Mouse (Mus musculus) spleen, adult 2 months (tissue): ENCODE measurements around the gene Ankrd53. TPM values are rescaled to one million over a fixed set of nuclear protein-coding genes. Genes with fewer than 3 reads are reported as not detected.
"Not testable (repeated sequence)": the region's sequence is repeated elsewhere in the genome, so short reads cannot be mapped to it uniquely, and the experiment has no call there.

Experiments
- DNase-seq, 2 experiments: peaks; one replicate each; pipeline versions ENCODE4 v3.0.0 to v3.0.0-alpha.2; 2012 to 2021; ENCODE audit warnings: low spot score in 2 of 2, low read depth in 1 of 2
- H3K27ac ChIP-seq: fragments of 200-500 bp; 2 replicates; pipeline ENCODE4 v1.5.1; 2012; ENCODE audit warnings: low read length, inconsistent platforms; ENCODE audit not compliant: insufficient read depth
- H3K27me3 ChIP-seq: fragments of 200-500 bp; 2 replicates; pipeline ENCODE4 v1.6.1; 2012; ENCODE audit warnings: mild to moderate bottlenecking, moderate library complexity, low read length, inconsistent platforms; ENCODE audit not compliant: control insufficient read depth, insufficient read depth
- H3K36me3 ChIP-seq: fragments of 200-500 bp; 2 replicates; pipeline ENCODE4 v1.6.1; 2012; ENCODE audit warnings: mild to moderate bottlenecking, low read length, inconsistent platforms; ENCODE audit not compliant: control insufficient read depth, insufficient read depth
- H3K4me1 ChIP-seq: fragments of 200-500 bp; 2 replicates; pipeline ENCODE4 v1.6.1; 2011; ENCODE audit warnings: inconsistent platforms; ENCODE audit not compliant: control insufficient read depth, insufficient read depth, insufficient read length
- H3K4me3 ChIP-seq: fragments of 200-500 bp; 2 replicates; pipeline ENCODE4 v1.5.1; 2011; ENCODE audit warnings: mild to moderate bottlenecking, inconsistent platforms; ENCODE audit not compliant: insufficient read depth, insufficient read length; ENCODE audit errors: extremely low read depth
- CTCF ChIP-seq: fragments of 200-500 bp; IDR thresholded peaks from 2 replicates; pipeline ENCODE4 v1.5.1; 2011; ENCODE audit warnings: mild to moderate bottlenecking, inconsistent platforms; ENCODE audit not compliant: insufficient read depth, insufficient read length, insufficient replicate concordance; ENCODE audit errors: extremely low read depth
- POLR2A ChIP-seq: fragments of 200-500 bp; IDR thresholded peaks from 2 replicates; pipeline ENCODE4 v1.6.1; 2011; ENCODE audit warnings: low read depth, low read length, inconsistent platforms
- WGBS: fragments of 180-500 bp; shearing (Covaris S2); methylation state at CpG from one replicate; pipeline ENCODE4 v1.1.7; 2018; 5-methylcytosine and 5-hydroxymethylcytosine counted together
- polyA plus RNA-seq: library from polyadenylated mRNA; depleted of rRNA; stranded (reverse); fragments of >200 nt; gene quantifications from 2 replicates; pipeline ENCODE4 v1.2.3, GENCODE M21; 2012

The Ankrd53 gene
- polyA plus RNA-seq, 1 experiment: not detected

- peak in 1 of 2 experiments; percentile 53 for DNase-seq
- Histone ChIP-seq H3K36me3 (no peaks in the 10 kb centered on the region), H3K4me1 (peaks cover 2% of the 10 kb centered on the region; the same call in 1 of the 2 replicates), H3K4me3 (no peak overlapping the region), H3K27me3 (no peaks in the 10 kb centered on the region), H3K27ac (no peak overlapping the region)
- WGBS: 11% methylated on average over 5 of the region's 5 CpGs
- TF ChIP-seq CTCF: peak; percentile 79; the same call in 1 of the 2 replicates
- no peak for TF ChIP-seq POLR2A
Observed at GRCm38 (mm10) chr6:83779026-83779425, 16.6 kb downstream of the Ankrd53 start.

- Histone ChIP-seq H3K27ac (no peak overlapping the region), H3K4me1 (no peaks in the 10 kb centered on the region), H3K27me3 (no peaks in the 10 kb centered on the region), H3K36me3 (no peaks in the 10 kb centered on the region), H3K4me3 (no peak overlapping the region)
- 84% methylated on average over 3 of the region's 3 CpGs for WGBS
- TF ChIP-seq CTCF (no peak), POLR2A (no peak)
- DNase-seq: no peak
Observed at GRCm38 (mm10) chr6:83786426-83786825, 24.0 kb downstream of the Ankrd53 start.

GRCm38 (mm10) chr6:83788554-83788953, 26.1 kb downstream of the Ankrd53 start:
- H3K4me1 ChIP-seq: no peaks in the 10 kb centered on the region
- no peak overlapping the region for H3K4me3 ChIP-seq
- H3K27me3 ChIP-seq: no peaks in the 10 kb centered on the region
- no peak for DNase-seq
- H3K27ac ChIP-seq: no peak overlapping the region
- 87% methylated on average over 7 of the region's 7 CpGs for WGBS
- no peaks in the 10 kb centered on the region for H3K36me3 ChIP-seq
- TF ChIP-seq CTCF (no peak), POLR2A (no peak)

- WGBS: 84% methylated on average over 5 of the region's 5 CpGs
- H3K4me1 ChIP-seq, H3K36me3 ChIP-seq, H3K4me3 ChIP-seq, H3K27me3 ChIP-seq, H3K27ac ChIP-seq, DNase-seq: not testable (repeated sequence)
Observed at GRCm38 (mm10) chr6:83790533-83790932, 28.1 kb downstream of the Ankrd53 start.

GRCm38 (mm10) chr6:83791251-83791890, 28.9 kb downstream of the Ankrd53 start:
- TF ChIP-seq POLR2A (no peak), CTCF (no peak)
- no peak for DNase-seq
- H3K4me1 ChIP-seq: peaks cover 8% of the 10 kb centered on the region; the same call in 1 of the 2 replicates
- no peaks in the 10 kb centered on the region for H3K36me3 ChIP-seq
- no peak overlapping the region for H3K4me3 ChIP-seq
- WGBS: 23% methylated on average over 4 of the region's 4 CpGs
- no peaks in the 10 kb centered on the region for H3K27me3 ChIP-seq
- H3K27ac ChIP-seq: no peak overlapping the region

- H3K4me1 ChIP-seq: peaks cover 8% of the 10 kb centered on the region; the same call in 1 of the 2 replicates
- no peaks in the 10 kb centered on the region for H3K27me3 ChIP-seq
- DNase-seq: peak; percentile 94
- H3K36me3 ChIP-seq: no peaks in the 10 kb centered on the region
- WGBS: under 1% methylated on average over 43 of the region's 43 CpGs
- TF ChIP-seq POLR2A (peak; percentile 77; the same call in 1 of the 2 replicates), CTCF (no peak)
- peak within 1 kb of the TSS; percentile 91 for H3K27ac ChIP-seq
- H3K4me3 ChIP-seq: peak within 1 kb of the TSS; percentile 75
Observed at GRCm38 (mm10) chr6:83794760-83795296, 32.4 kb downstream of the Ankrd53 start, which contains the start of gene Nagk. Gene Nagk (plus strand): TSS chr6:83794982.

GRCm38 (mm10) chr6:83795492-83795900, 33.1 kb downstream of the Ankrd53 start:
- 3% methylated on average over 13 of the region's 13 CpGs for WGBS
- Histone ChIP-seq H3K27me3 (no peaks in the 10 kb centered on the region), H3K4me1 (peaks cover 8% of the 10 kb centered on the region; the same call in 1 of the 2 replicates), H3K4me3 (peak overlapping the region; percentile 75), H3K36me3 (no peaks in the 10 kb centered on the region; the same call in 1 of the 2 replicates), H3K27ac (peak overlapping the region; percentile 91)
- TF ChIP-seq CTCF (no peak), POLR2A (no peak)
- DNase-seq: peak in 1 of 2 experiments; percentile 8
